Mouse (Mus musculus): ENCODE measurements around the gene Ift88. TPM values are rescaled to one million over a fixed set of nuclear protein-coding genes. Genes with fewer than 3 reads are reported as not detected.

Gene Ift88
- polyA plus RNA-seq (2014; fragmentation: Nextera tagmentation; extraction: Ambion mirVana): 17.5 and 18.6 TPM in 2 replicates

DNA sequence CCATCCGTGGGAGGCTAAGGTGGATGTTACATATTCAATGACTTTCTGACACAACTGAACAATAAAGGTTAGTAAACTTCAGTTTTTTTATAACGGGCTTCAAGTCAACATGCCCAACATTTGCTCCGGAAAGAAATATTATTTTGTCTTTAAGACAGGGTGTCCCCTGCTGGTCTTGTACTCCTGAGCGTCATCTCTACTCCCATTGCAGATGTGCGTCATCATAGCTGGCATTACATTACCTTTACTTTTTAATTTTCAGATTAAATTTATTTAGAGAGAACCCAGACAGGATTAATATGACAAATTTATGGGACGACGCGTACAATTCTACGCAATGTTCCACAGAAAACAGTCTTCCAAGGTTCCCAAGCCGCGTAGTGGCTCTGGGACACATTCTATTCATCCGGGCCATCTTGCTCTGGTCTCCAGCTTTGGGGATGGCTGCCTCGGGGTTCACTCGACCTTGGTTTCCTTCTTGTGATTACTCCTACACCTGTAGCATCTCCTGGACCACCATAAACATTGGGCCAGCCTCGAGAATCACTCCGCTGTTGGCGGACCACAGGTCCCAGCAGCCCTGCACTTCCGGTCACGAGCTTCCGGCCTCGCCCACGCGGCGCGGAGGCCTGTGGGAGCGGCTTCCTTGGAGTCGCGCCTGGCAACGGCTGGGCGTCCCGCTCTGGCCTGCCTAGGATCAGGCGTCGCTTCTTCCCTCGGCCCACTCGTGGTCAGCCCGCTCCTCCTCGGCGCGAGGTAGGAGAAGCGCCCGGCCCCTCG is at the start of gene Ift88:
Gene Ift88 (plus strand): TSS at position 631 of the 780 bp plus-strand sequence.
- H3K27me3 ChIP-seq (ENCODE audit: control insufficient read depth, insufficient read depth, low read length): no peaks in the 10 kb centered on the region
- peak; percentile 99 for ATAC-seq (ENCODE audit: insufficient read depth, low FRiP score, low TSS enrichment)
- no peaks in the 10 kb centered on the region for H3K9me3 ChIP-seq (ENCODE audit: control insufficient read depth, low read length)
- H3K4me2 ChIP-seq (ENCODE audit: low read depth): peak within 1 kb of the TSS; percentile 72
- peak; percentile 93 for DNase-seq (ENCODE audit: low spot score)
- peak within 1 kb of the TSS; percentile 75 for H3K4me3 ChIP-seq (ENCODE audit: low read depth, low read length)
- H3K4me1 ChIP-seq (ENCODE audit: control insufficient read depth, insufficient read depth, low read length): no peaks in the 10 kb centered on the region
- no peaks in the 10 kb centered on the region for H3K36me3 ChIP-seq (ENCODE audit: control insufficient read depth, insufficient read depth, low read length)
- 4% methylated on average over 42 of the region's 42 CpGs for WGBS
- H3K9ac ChIP-seq (ENCODE audit: low read length): peak within 1 kb of the TSS; percentile 67
- no peak within 1 kb of the TSS for H3K27ac ChIP-seq (ENCODE audit: low read depth, low read length)

- ATAC-seq (ENCODE audit: insufficient read depth, low FRiP score, low TSS enrichment) (no peak), DNase-seq (ENCODE audit: low spot score) (no peak)
- no peak overlapping the region for H3K9ac ChIP-seq (ENCODE audit: low read length)
- H3K4me1 ChIP-seq (ENCODE audit: control insufficient read depth, insufficient read depth, low read length): no peaks in the 10 kb centered on the region
- no peaks in the 10 kb centered on the region for H3K27me3 ChIP-seq (ENCODE audit: control insufficient read depth, insufficient read depth, low read length)
- H3K36me3 ChIP-seq (ENCODE audit: control insufficient read depth, insufficient read depth, low read length): no peaks in the 10 kb centered on the region
- WGBS: 80% methylated on average over 9 of the region's 9 CpGs
- no peak overlapping the region for H3K27ac ChIP-seq (ENCODE audit: low read depth, low read length)
- no peak overlapping the region for H3K4me3 ChIP-seq (ENCODE audit: low read depth, low read length)
- H3K9me3 ChIP-seq (ENCODE audit: control insufficient read depth, low read length): no peaks in the 10 kb centered on the region
- no peak overlapping the region for H3K4me2 ChIP-seq (ENCODE audit: low read depth)
These were observed 48.7 kb upstream of the Ift88 start for GRCm38 (mm10) chr14:57375205-57375604.

GRCm38 (mm10) chr14:57376016-57376415 is 47.8 kb upstream of the Ift88 start:
- Histone ChIP-seq H3K36me3 (ENCODE audit: control insufficient read depth, insufficient read depth, low read length) (no peaks in the 10 kb centered on the region), H3K9ac (ENCODE audit: low read length) (no peak overlapping the region), H3K27ac (ENCODE audit: low read depth, low read length) (no peak overlapping the region), H3K27me3 (ENCODE audit: control insufficient read depth, insufficient read depth, low read length) (no peaks in the 10 kb centered on the region), H3K4me3 (ENCODE audit: low read depth, low read length) (no peak overlapping the region), H3K4me2 (ENCODE audit: low read depth) (no peak overlapping the region), H3K4me1 (ENCODE audit: control insufficient read depth, insufficient read depth, low read length) (no peaks in the 10 kb centered on the region), H3K9me3 (ENCODE audit: control insufficient read depth, low read length) (no peaks in the 10 kb centered on the region)
- 84% methylated on average over 8 of the region's 8 CpGs for WGBS
- DNase-seq (ENCODE audit: low spot score): no peak
- ATAC-seq (ENCODE audit: insufficient read depth, low FRiP score, low TSS enrichment): no peak

DNA sequence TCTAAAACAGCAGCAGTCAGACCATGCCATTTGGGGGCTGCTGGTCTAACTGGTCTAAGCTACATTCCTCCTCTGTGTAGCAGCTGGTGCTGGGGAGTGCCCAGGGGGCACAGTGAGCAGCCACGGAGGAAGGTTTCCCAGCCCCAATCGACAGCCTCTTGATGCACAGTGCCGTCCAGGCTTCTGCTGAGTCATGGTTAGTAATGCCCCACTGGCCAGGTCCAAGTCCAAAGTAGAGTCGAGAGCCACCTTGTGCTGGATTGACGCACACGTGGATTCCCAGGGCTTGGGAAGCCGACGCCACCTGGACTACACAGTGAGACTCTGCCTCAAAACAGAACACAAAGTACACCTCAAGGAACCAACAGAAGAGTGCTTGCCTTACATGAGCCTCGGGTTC is 46.9 kb upstream of the Ift88 start:
- no peak overlapping the region for H3K27ac ChIP-seq (ENCODE audit: low read depth, low read length)
- H3K9ac ChIP-seq (ENCODE audit: low read length): no peak overlapping the region
- WGBS: 92% methylated on average over 9 of the region's 9 CpGs
- H3K9me3 ChIP-seq (ENCODE audit: control insufficient read depth, low read length): no peaks in the 10 kb centered on the region
- H3K4me1 ChIP-seq (ENCODE audit: control insufficient read depth, insufficient read depth, low read length): no peaks in the 10 kb centered on the region
- DNase-seq (ENCODE audit: low spot score) (no peak), ATAC-seq (ENCODE audit: insufficient read depth, low FRiP score, low TSS enrichment) (no peak)
- H3K4me2 ChIP-seq (ENCODE audit: low read depth): no peak overlapping the region
- no peak overlapping the region for H3K4me3 ChIP-seq (ENCODE audit: low read depth, low read length)
- no peaks in the 10 kb centered on the region for H3K27me3 ChIP-seq (ENCODE audit: control insufficient read depth, insufficient read depth, low read length)
- H3K36me3 ChIP-seq (ENCODE audit: control insufficient read depth, insufficient read depth, low read length): no peaks in the 10 kb centered on the region

DNA sequence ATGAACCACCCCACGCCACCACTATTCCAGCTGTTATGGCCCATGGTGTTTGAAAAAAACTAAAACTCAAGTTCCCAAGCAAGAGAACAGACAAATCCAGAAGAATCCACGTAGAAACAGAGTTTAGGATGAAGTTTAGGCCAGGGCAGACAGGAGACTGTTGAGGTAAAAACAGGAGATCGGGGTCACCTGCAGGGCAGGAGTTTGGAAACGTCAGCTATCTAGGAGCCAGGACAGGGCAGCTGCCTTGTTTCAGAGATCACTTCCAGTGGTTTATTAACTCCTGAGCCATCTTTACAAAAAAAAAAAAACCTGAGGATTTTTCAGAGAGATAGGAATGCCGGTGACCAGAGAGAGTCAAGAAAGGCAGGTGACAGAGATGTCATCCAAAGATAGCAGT is 46.3 kb upstream of the Ift88 start:
- Histone ChIP-seq H3K36me3 (ENCODE audit: control insufficient read depth, insufficient read depth, low read length) (no peaks in the 10 kb centered on the region), H3K4me2 (ENCODE audit: low read depth) (no peak overlapping the region), H3K4me1 (ENCODE audit: control insufficient read depth, insufficient read depth, low read length) (no peaks in the 10 kb centered on the region), H3K4me3 (ENCODE audit: low read depth, low read length) (no peak overlapping the region), H3K9ac (ENCODE audit: low read length) (no peak overlapping the region), H3K27me3 (ENCODE audit: control insufficient read depth, insufficient read depth, low read length) (no peaks in the 10 kb centered on the region), H3K27ac (ENCODE audit: low read depth, low read length) (no peak overlapping the region), H3K9me3 (ENCODE audit: control insufficient read depth, low read length) (no peaks in the 10 kb centered on the region)
- 79% methylated on average over 5 of the region's 5 CpGs for WGBS
- no peak for ATAC-seq (ENCODE audit: insufficient read depth, low FRiP score, low TSS enrichment)
- no peak for DNase-seq (ENCODE audit: low spot score)

DNA sequence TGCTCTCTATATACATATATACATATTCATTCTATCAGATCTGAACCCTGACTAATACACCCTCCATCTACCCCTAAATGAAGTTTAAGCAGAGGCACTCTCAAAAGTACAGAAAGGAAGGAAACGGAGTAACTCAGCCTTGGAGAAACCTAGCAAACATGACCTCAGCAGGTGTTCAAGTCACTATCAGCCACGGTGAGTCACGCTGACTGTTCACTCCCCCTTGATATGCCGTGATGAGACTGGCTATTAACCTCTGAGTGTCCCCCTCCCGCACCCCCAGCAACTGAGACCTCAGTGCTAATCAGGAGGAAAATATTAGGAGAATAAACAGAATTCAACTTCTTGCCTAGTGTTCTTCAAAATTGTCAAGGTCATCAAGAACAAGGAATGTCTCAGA is 38.2 kb upstream of the Ift88 start:
- 84% methylated on average over 5 of the region's 5 CpGs for WGBS
- H3K27me3 ChIP-seq (ENCODE audit: control insufficient read depth, insufficient read depth, low read length): no peaks in the 10 kb centered on the region
- no peak overlapping the region for H3K4me2 ChIP-seq (ENCODE audit: low read depth)
- no peaks in the 10 kb centered on the region for H3K9me3 ChIP-seq (ENCODE audit: control insufficient read depth, low read length)
- ATAC-seq (ENCODE audit: insufficient read depth, low FRiP score, low TSS enrichment) (no peak), DNase-seq (ENCODE audit: low spot score) (no peak)
- no peak overlapping the region for H3K4me3 ChIP-seq (ENCODE audit: low read depth, low read length)
- H3K27ac ChIP-seq (ENCODE audit: low read depth, low read length): no peak overlapping the region
- H3K9ac ChIP-seq (ENCODE audit: low read length): no peak overlapping the region
- H3K36me3 ChIP-seq (ENCODE audit: control insufficient read depth, insufficient read depth, low read length): no peaks in the 10 kb centered on the region
- no peaks in the 10 kb centered on the region for H3K4me1 ChIP-seq (ENCODE audit: control insufficient read depth, insufficient read depth, low read length)

DNA sequence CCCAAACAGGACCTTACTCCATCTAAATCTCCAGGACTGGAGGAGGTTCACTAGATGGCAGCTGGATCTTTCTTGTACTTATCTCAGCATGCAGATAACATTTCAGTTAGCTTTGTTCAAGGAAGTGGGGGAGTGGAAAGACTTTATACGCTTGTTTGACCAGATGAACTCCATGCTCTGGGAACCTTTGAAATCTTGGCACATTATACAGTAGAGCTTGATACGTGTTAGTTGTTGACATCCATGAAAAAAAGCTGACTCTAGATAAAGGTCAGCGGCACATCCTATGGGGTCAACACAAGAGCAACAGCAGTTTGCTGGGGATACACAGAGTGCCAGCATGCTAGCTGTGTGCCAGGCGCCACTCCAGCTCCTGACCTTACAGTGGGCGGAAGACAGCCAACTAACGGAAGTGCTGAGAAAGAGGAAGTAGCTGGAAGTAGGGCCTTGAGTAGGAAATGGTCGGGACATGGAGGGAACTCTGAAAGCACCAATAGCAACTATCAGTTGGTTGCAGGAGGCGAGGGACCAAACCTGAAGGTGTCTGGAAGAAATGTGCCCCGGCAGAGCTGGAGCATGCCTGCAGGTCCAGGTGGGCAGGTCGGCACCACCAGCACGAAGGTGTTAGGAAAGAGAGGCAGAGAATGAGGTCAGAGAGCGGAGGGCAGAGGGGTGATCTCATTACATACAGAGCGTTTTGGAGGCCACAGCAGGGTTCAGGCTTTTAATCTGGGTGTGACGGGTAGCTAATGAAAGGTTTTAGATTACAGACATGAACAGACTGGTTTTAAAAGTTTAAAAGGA is 36.9 kb upstream of the Ift88 start:
- 75% methylated on average over 14 of the region's 14 CpGs for WGBS
- Histone ChIP-seq H3K4me3 (ENCODE audit: low read depth, low read length) (no peak overlapping the region), H3K9me3 (ENCODE audit: control insufficient read depth, low read length) (no peaks in the 10 kb centered on the region), H3K27ac (ENCODE audit: low read depth, low read length) (no peak overlapping the region), H3K9ac (ENCODE audit: low read length) (no peak overlapping the region), H3K36me3 (ENCODE audit: control insufficient read depth, insufficient read depth, low read length) (no peaks in the 10 kb centered on the region), H3K4me1 (ENCODE audit: control insufficient read depth, insufficient read depth, low read length) (no peaks in the 10 kb centered on the region), H3K27me3 (ENCODE audit: control insufficient read depth, insufficient read depth, low read length) (no peaks in the 10 kb centered on the region), H3K4me2 (ENCODE audit: low read depth) (no peak overlapping the region)
- DNase-seq (ENCODE audit: low spot score): no peak
- ATAC-seq (ENCODE audit: insufficient read depth, low FRiP score, low TSS enrichment): no peak

- Histone ChIP-seq H3K36me3 (ENCODE audit: control insufficient read depth, insufficient read depth, low read length) (no peaks in the 10 kb centered on the region), H3K4me1 (ENCODE audit: control insufficient read depth, insufficient read depth, low read length) (no peaks in the 10 kb centered on the region), H3K4me3 (ENCODE audit: low read depth, low read length) (no peak overlapping the region), H3K4me2 (ENCODE audit: low read depth) (no peak overlapping the region), H3K9me3 (ENCODE audit: control insufficient read depth, low read length) (no peaks in the 10 kb centered on the region), H3K9ac (ENCODE audit: low read length) (no peak overlapping the region), H3K27ac (ENCODE audit: low read depth, low read length) (no peak overlapping the region), H3K27me3 (ENCODE audit: control insufficient read depth, insufficient read depth, low read length) (no peaks in the 10 kb centered on the region)
- DNase-seq (ENCODE audit: low spot score) (no peak), ATAC-seq (ENCODE audit: insufficient read depth, low FRiP score, low TSS enrichment) (no peak)
- 79% methylated on average over 4 of the region's 4 CpGs for WGBS
These were observed 32.2 kb upstream of the Ift88 start for GRCm38 (mm10) chr14:57391621-57392020.
